Mouse (Mus musculus) splenic B cell, adult 2 months (primary cell): ENCODE results near the gene Zmynd10.
A peak's percentile ranks its signal among the peaks of the same experiment; 100 is the strongest.

Experiments
- DNase-seq: peaks from one replicate; pipeline ENCODE4 v3.0.0-alpha.2; 2011; ENCODE audit warnings: low read depth, low spot score
- H3K27me3 ChIP-seq: 2 replicates; pipeline ENCODE4 v1.6.1; 2012; ENCODE audit warnings: mild to moderate bottlenecking, low read length, moderate library complexity, mixed read lengths; ENCODE audit not compliant: control insufficient read depth, poor library complexity, insufficient read depth, severe bottlenecking
- H3K36me3 ChIP-seq: 2 replicates; pipeline ENCODE4 v1.6.1; 2012; ENCODE audit warnings: mild to moderate bottlenecking, low read length, moderate library complexity, mixed read lengths; ENCODE audit not compliant: control insufficient read depth, poor library complexity, insufficient read depth, severe bottlenecking

The Zmynd10 gene

GRCm38 (mm10) chr9:107526198-107527026 lies 20.7 kb upstream of the Zmynd10 start:
- no peaks in the 10 kb centered on the region for H3K36me3 ChIP-seq
- DNase-seq: peak; percentile 74
- H3K27me3 ChIP-seq: peaks cover 1% of the 10 kb centered on the region; the same call in 1 of the 2 replicates

DNA sequence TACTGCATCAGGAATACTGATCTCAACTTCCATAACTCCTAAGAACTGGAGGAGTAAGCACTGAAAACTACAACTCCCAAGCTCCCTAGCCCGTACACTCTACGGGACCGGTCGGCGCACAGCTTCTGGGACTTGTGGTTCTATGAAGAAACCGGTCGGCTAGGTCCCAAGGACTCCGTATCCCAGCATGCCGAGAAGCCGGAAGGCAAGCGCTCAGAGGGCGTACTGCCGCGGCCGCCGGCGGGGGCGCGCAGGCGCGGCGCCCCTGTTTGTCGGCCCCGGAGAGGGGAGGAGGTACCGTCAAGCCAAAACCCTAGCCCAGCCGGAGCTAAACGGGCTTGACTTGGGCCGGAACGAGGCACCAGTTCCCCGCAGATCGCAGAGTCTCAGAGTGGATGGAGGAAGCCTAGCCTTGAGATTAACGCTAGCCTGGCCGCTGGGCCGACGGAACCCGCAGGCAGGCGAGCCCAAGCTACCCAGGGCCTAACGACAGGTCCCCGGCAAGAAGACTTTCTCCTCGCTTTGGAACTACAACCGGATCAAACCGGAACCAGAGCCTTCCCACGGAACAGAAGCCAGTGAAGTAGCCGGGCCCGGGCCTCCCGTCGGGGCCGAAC lies 13.2 kb upstream of the Zmynd10 start, which contains the start of gene Tmem115:
Gene Tmem115 (plus strand): TSS at position 155 of the 617 bp plus-strand sequence.
- peak; percentile 94 for DNase-seq
- Histone ChIP-seq H3K36me3 (peaks cover 6% of the 10 kb centered on the region), H3K27me3 (0 out of 2 replicates have a peak, but pooled peaks cover 3% of the 10 kb centered on the region)

DNA sequence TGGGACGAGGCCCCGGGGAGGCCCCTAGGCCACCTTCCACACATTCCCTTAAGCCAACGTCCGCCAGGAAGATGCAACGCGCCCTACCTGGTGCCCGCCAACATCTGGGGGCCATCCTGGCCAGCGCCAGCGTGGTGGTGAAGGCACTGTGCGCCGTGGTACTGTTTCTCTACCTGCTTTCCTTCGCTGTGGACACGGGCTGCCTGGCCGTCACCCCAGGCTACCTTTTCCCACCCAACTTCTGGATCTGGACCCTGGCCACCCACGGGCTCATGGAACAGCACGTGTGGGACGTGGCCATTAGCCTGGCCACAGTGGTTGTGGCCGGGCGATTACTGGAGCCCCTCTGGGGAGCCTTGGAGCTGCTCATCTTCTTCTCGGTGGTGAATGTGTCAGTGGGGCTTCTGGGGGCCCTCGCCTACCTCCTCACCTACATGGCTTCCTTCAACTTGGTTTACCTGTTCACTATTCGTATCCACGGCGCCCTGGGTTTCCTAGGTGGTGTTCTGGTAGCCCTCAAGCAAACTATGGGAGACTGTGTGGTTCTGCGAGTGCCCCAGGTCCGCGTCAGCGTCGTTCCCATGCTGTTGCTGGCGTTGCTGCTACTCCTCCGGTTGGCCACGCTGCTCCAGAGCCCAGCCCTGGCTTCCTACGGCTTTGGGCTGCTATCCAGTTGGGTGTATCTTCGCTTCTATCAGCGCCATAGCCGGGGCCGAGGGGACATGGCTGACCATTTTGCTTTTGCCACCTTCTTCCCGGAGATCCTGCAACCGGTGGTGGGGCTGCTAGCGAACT lies 12.5 kb upstream of the Zmynd10 start:
- 0 out of 2 replicates have a peak, but pooled peaks cover 3% of the 10 kb centered on the region for H3K27me3 ChIP-seq
- H3K36me3 ChIP-seq: peaks cover 6% of the 10 kb centered on the region
- DNase-seq: no peak

- Histone ChIP-seq H3K27me3 (no peaks in the 10 kb centered on the region), H3K36me3 (peaks cover 6% of the 10 kb centered on the region)
- DNase-seq: no peak
Observed at GRCm38 (mm10) chr9:107538231-107538630, 8.9 kb upstream of the Zmynd10 start.

- Histone ChIP-seq H3K27me3 (no peaks in the 10 kb centered on the region), H3K36me3 (peaks cover 8% of the 10 kb centered on the region)
- DNase-seq: no peak
Observed at GRCm38 (mm10) chr9:107538711-107539110, 8.4 kb upstream of the Zmynd10 start.

- H3K36me3 ChIP-seq: peaks cover 10% of the 10 kb centered on the region
- no peak for DNase-seq
- H3K27me3 ChIP-seq: no peaks in the 10 kb centered on the region
Observed at GRCm38 (mm10) chr9:107539940-107540339, 7.2 kb upstream of the Zmynd10 start.

- H3K36me3 ChIP-seq: peaks cover 10% of the 10 kb centered on the region
- no peak for DNase-seq
- H3K27me3 ChIP-seq: no peaks in the 10 kb centered on the region
Observed at GRCm38 (mm10) chr9:107540420-107540819, 6.7 kb upstream of the Zmynd10 start.

DNA sequence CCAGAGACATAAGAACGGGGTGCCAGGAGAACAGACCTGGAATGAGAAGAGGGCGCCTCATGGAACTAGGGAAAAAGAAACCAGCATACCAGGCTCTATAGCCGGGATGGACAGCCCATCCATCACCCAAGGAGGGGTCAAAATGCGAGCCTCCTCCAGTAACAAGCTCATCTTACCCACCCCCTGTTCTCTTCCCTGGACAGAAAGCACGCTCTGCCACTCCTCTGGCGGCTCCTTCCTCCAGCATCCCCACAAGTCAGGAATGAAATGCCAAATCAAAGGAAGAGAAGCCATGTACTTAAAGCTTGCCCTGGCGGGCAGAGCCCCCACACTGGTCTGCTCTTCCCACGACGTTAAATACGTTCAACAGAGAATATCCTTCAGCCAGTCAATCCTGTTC lies 6.1 kb upstream of the Zmynd10 start:
- DNase-seq: no peak

GRCm38 (mm10) chr9:107541474-107542351 lies 5.4 kb upstream of the Zmynd10 start, which contains the start of the genes Cyb561d2 and Nprl2:
TSS of gene Cyb561d2 (minus strand) at chr9:107542193.
TSS of gene Nprl2 (plus strand) at chr9:107542226.
- Histone ChIP-seq H3K36me3 (peaks cover 10% of the 10 kb centered on the region), H3K27me3 (no peaks in the 10 kb centered on the region)
- DNase-seq: peak; percentile 94

More for the DNA sequence above, 6.1 kb upstream of the Zmynd10 start:
- Histone ChIP-seq H3K36me3 (peaks cover 10% of the 10 kb centered on the region), H3K27me3 (no peaks in the 10 kb centered on the region)

DNA sequence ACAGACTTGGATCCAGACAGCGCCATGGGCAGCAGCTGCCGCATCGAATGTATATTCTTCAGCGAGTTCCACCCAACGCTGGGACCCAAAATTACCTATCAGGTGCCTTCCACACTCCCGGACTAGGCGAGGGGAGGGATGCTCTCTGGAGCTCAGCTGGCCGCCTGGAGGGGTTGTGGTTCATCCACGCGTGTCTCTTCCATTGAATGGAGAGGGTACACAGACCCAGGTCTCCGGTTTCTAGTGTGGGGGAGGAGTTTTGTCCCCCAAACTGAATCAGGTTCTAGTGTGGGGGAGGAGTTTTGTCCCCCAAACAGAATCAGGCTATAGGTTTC lies 4.8 kb upstream of the Zmynd10 start:
- DNase-seq: no peak
- no peaks in the 10 kb centered on the region for H3K27me3 ChIP-seq
- H3K36me3 ChIP-seq: peaks cover 10% of the 10 kb centered on the region

GRCm38 (mm10) chr9:107542721-107543120 lies 4.4 kb upstream of the Zmynd10 start:
- no peak for DNase-seq
- Histone ChIP-seq H3K27me3 (no peaks in the 10 kb centered on the region), H3K36me3 (peaks cover 10% of the 10 kb centered on the region)

DNA sequence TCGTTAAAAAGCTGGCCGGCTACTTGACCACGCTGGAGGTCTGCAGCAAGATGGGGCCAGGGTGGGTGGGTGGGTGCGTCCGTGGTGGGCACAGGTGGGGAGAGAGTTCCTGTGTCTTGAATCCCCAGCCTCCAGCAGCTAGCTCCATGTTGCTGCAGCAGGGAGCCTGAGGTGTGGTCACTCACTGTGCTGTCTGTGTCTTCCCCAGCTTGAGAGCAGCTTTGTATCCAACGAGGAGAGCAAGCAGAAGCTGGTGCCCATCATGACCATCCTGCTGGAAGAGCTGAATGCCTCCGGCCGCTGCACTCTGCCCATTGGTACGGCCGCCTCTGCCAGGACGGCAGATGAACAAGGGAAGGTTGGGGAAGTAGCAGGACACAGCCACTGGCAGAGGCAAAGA lies 3.8 kb upstream of the Zmynd10 start:
- no peaks in the 10 kb centered on the region for H3K27me3 ChIP-seq
- no peak for DNase-seq
- peaks cover 7% of the 10 kb centered on the region for H3K36me3 ChIP-seq

- Histone ChIP-seq H3K27me3 (no peaks in the 10 kb centered on the region), H3K36me3 (peaks cover 4% of the 10 kb centered on the region; the same call in 1 of the 2 replicates)
- no peak for DNase-seq
Observed at GRCm38 (mm10) chr9:107544196-107544700, 2.9 kb upstream of the Zmynd10 start.

- no peak for DNase-seq
- Histone ChIP-seq H3K27me3 (no peaks in the 10 kb centered on the region), H3K36me3 (peaks cover 4% of the 10 kb centered on the region; the same call in 1 of the 2 replicates)
Observed at GRCm38 (mm10) chr9:107544729-107545128, 2.4 kb upstream of the Zmynd10 start.
